Mouse (Mus musculus) myocyte (in vitro differentiated cells): ENCODE results near the gene Mrpl58.

Source experiments
- POLR2AphosphoS2 ChIP-seq: IDR thresholded peaks from one replicate; pipeline ENCODE4 v1.6.1; 2011; ENCODE audit warnings: low read depth, control low read depth; ENCODE audit not compliant: insufficient read length
- TCF12 ChIP-seq: IDR thresholded peaks from one replicate; pipeline ENCODE4 v1.6.1; 2011; ENCODE audit warnings: mild to moderate bottlenecking, control low read depth; ENCODE audit not compliant: poor library complexity, insufficient read depth, severe bottlenecking

- TF ChIP-seq TCF12 (no peak), POLR2AphosphoS2 (no peak)
Observed at GRCm38 (mm10) chr11:115424666-115425065, 21.1 kb downstream of the Mrpl58 start.
